Mouse (Mus musculus): ENCODE measurements at regions not wholly inside any gene's neighbourhood (a gene's known extent, or its start where the extent isn't known, plus 50 kb on each side); places are given as distances from the start of the nearest gene placed in this dataset.
"Not testable (repeated sequence)": the region's sequence is repeated elsewhere in the genome, so short reads cannot be mapped to it uniquely, and the experiment has no call there.

DNA sequence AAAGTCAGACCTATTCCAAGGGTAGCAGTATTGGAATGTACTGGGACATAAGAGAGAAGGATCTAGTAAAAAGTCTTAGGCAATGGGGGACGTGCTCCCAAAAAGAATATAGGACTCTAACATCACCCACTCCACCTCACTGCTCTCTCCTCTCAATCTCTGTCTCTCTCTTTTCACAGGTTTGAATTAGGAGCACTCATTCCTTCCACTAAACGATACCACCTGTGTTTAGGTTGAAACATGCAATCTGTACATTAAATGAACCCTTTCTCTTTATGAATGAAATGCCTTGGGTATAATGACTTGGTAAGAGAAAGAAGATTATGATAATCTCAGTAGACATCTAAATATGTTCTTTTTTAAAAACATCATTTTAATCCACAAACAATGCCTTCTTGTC lies 129.4 kb downstream of the Zpld1 start:
- no peak for DNase-seq (ENCODE audit: extremely low spot score in 1 of 2, low spot score in 1 of 2)

- no peak for DNase-seq (ENCODE audit: extremely low spot score in 1 of 2, low spot score in 1 of 2)
These were observed 131.5 kb downstream of the Zpld1 start for GRCm38 (mm10) chr16:55166181-55166848.

GRCm38 (mm10) chr16:55162926-55163325 lies 134.9 kb downstream of the Zpld1 start:
- DNase-seq (ENCODE audit: extremely low spot score in 1 of 2, low spot score in 1 of 2), result no peak

GRCm38 (mm10) chr16:55151726-55152125 lies 146.1 kb downstream of the Zpld1 start:
- peak in 1 of 2 experiments; percentile 68 for DNase-seq (ENCODE audit: extremely low spot score in 1 of 2, low spot score in 1 of 2)

DNA sequence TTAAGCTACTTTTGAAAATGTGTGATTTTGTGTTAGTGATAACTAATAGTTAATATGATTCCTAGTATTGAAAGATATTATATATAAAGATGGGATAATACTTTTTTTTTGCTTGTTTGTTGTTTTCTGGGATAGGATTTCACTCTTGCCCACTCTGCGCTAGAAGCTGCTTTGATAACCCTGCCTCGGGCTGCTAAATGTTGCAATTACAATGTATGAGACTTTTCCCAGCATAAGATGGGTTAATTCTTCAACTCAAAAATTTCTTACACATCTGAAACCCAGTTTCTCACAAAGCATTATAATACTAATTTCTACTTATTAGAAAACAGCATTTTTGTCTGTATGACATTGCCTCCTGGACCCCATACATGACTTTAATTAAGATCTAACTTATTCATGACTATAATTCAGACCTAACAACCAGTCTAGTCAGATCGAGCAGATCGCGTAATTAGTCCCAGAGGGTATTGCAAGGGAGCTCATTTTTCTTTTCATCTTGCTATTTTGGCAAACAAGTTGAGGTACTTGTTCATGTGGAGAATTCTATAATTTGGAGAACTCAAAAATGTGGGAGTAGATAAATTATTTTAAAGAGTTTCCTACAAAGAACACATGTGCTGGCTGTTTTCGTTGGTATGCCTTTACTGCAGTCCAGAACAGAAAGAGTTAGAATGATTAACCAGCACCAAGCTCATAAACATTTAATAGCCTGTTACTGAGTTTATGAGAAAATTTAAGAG lies 155.2 kb downstream of the Zpld1 start:
- no peak for DNase-seq (ENCODE audit: extremely low spot score in 1 of 2, low spot score in 1 of 2)

DNA sequence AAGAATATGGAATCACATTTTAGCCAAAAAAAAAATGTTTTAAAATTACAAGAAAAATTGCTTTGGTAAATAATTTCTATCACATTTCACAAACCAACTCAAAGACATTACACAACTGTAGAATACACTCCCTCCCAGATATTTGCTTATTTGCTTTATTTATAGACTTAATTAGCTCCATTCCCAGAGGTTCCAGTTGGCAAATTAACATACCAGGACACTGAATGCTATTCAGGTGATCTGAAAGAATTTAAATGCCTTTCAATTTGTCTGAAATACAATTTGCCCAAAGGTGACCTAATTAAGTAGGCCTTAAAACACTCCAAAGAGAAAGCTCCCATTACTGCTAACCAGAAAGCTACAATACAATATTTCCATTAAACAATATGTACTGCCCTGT lies 162.8 kb downstream of the Zpld1 start:
- no peak for DNase-seq (ENCODE audit: extremely low spot score in 1 of 2, low spot score in 1 of 2)

DNA sequence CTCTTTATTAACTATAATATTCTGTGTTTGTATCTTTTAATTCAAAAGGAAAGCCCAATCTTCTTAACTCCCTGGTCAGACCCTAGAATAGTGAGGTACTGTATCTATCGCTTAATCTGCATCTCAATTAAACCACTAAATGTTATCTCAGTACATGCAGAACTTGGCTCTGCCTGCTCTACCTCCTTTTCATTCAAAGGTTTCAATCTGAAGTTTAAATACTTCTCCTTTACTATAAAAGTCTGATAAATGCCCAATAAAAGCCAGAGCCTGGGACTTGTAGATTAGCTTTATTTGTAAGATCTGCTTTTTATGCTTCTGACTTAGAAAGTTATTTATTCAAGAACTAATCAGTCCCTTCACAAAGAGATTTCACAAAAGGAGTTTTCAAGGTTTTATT lies 200.1 kb downstream of the Zpld1 start:
- no peak for DNase-seq (ENCODE audit: extremely low spot score in 1 of 2, low spot score in 1 of 2)

GRCm38 (mm10) chr16:55087461-55087860 lies 210.3 kb downstream of the Zpld1 start:
- no peak for DNase-seq (ENCODE audit: extremely low spot score in 1 of 2, low spot score in 1 of 2)

DNA sequence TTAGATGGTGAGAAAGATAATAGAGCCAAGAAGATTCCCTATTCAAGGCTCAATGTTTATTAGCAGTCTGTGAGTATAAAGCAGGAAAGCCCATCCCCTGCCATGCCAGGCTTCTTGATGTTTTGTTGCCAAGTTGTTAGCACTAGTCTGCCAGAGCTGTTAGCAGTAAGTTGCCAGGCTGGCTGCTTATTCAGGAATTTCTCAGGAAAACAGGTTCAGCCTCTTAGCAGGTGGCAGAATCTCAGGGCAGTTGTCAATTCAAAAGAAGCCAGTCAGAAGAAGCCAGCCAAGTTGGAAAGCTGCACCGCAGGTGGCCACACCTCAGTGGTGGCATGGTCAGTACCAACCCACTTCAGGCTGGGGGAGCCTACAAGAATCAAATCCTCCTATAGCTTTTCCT lies 221.6 kb downstream of the Zpld1 start:
- no peak for DNase-seq (ENCODE audit: extremely low spot score in 1 of 2, low spot score in 1 of 2)

- DNase-seq (ENCODE audit: extremely low spot score in 1 of 2, low spot score in 1 of 2), result peak; percentile 25 to 61
These were observed 258.0 kb downstream of the Zpld1 start for GRCm38 (mm10) chr16:55039777-55040176.

- DNase-seq (ENCODE audit: extremely low spot score in 1 of 2, low spot score in 1 of 2), result peak; percentile 52 to 66
These were observed 296.0 kb downstream of the Zpld1 start for GRCm38 (mm10) chr16:55001661-55002289.

DNA sequence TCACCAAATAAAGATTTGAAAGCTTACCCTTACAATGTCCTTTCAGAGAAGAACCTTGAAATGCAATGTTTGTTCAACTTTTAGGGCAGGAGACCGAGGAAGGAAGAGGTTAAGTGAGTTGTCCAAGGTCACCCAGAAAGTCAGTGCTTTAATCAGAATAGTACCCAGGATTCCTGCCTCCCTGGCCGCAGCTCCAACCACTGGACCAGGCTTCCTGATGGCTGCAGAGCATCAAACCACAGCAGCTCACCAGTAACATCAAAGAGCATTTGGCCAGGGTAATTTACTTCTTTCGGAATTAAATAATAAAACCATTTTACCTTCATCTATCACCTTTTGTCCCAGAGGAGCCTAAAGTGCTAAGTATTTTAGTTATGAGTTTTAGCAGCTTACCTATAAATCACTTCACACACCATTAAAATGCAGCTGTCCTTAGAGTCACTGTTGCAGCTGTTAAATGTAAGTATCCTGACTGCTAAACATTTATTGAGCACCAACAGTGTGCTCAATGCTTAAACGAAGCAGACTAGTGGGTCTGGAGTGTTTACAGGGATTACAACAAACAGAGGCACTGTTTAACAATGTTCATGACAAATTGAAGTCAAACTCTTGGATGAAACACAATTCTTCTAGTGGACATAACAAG lies 306.1 kb downstream of the Zpld1 start:
- DNase-seq (ENCODE audit: extremely low spot score in 1 of 2, low spot score in 1 of 2), result no peak

DNA sequence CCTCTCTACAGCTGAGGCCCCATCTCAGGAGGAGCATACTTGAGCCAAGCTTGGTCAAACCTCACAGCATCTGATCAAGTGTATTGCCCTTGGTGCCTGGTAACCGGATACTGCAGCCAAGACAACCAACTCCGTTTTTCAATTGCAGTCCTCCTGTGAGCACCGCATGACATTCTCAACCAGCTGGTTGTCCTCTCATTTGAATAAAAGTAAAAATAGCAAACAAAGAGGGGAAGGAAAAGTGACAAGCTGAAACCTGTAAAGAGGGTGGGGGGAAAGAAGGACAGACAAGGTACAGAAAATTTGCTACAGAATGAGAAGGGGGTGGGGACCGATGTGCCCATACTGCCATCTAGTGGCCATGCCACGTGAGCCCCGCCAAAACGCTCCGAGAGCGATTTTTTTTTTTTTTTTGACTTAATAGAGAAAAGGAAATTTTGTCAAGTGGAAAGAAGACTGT lies 314.0 kb downstream of the Zpld1 start:
- DNase-seq (ENCODE audit: extremely low spot score in 1 of 2, low spot score in 1 of 2), result peak; percentile 35 to 82

DNA sequence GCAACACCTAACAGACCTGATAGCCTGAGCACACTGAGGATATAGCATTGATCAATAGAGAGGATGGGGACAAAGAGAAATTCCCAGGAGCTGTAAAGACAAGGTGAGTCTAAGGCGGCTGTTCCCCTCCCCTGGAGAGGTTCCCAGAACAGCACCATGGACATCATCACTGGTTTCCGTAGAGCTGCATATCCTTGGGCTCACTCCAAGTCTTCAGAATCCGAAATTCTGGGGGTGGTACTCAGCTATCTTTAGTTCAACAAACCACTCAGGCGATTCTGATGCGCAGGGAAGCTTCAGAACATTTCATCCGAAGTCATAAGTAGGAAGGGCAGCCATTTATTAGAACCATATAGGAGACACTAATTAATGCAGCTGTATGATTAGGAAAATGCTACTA lies 327.4 kb downstream of the Zpld1 start:
- peak; percentile 58 to 75 for DNase-seq (ENCODE audit: extremely low spot score in 1 of 2, low spot score in 1 of 2)

DNA sequence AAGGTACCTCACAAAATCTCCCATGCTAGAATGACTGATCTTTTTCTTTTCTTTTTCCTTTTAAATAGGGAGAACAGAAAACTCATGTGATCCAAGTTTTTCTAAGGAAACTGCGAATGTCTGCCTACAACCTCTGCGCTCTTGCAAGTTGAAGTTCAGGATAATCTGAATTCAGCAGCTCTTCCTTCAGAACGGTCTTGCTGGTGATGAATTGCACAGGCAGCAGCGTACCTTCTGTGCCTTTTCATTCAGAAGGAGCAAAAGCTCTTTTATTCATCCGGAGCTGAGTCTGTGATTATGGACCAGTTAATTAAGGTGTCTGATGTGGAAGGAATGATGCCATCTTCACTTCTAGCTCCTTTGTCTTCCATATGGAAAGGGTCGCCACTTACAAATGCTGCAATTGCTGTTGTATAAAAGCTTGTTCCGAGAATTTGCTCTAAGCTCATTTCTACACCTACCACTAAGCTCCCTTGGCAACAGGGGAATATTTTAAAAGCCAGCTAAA lies 353.9 kb downstream of the Zpld1 start:
- DNase-seq (ENCODE audit: extremely low spot score in 1 of 2, low spot score in 1 of 2), result peak in 1 of 2 experiments; percentile 27

DNA sequence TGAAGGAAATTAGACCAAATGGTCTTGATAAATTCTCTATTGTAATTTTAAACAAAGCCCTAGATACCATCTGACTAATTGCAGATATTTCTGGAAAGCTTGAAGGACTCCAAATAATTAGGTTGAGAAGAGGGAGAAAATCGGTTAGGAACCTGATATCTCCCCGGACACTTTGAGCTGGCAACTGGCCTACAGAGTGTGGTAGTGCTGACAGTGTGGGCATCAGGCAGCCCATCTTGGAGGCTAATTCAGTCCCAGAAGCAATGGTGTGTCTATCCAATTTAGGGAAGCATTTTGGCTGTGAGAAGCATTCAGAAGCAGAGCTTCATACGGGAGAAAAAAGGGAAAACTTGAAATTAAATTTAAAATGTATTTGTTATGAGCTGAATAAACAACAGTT lies 369.5 kb downstream of the Zpld1 start:
- no peak for DNase-seq (ENCODE audit: extremely low spot score in 1 of 2, low spot score in 1 of 2)

GRCm38 (mm10) chr16:54902911-54903310 lies 394.9 kb downstream of the Zpld1 start:
- no peak for DNase-seq (ENCODE audit: extremely low spot score in 1 of 2, low spot score in 1 of 2)

- no peak for DNase-seq (ENCODE audit: extremely low spot score in 1 of 2, low spot score in 1 of 2)
These were observed 396.3 kb downstream of the Zpld1 start for GRCm38 (mm10) chr16:54901461-54901860.

- peak in 1 of 2 experiments; percentile 10 for DNase-seq (ENCODE audit: extremely low spot score in 1 of 2, low spot score in 1 of 2)
These were observed 403.1 kb downstream of the Zpld1 start for GRCm38 (mm10) chr16:54894661-54895060.

DNA sequence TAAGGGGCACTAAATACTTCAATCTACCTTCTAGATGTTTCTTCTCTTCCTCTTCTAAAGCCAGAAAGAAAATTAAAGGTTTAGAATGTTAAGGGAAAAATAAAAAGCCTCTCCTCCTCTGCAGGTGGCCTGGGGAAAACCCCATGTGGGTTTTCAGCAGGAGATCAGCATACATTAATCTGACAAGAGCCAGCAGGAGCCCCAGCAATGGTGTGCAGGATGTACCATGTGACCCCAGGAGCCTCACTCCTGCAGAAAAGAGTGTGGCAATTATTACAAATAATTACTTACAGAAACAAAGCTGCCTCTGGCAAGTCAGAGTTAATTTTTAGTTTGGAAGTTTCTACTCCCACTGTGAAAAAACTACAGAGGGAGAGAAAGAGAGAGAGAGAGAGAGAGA lies 440.4 kb downstream of the Zpld1 start:
- DNase-seq (ENCODE audit: extremely low spot score in 1 of 2, low spot score in 1 of 2), result no peak

- DNase-seq (ENCODE audit: extremely low spot score in 1 of 2, low spot score in 1 of 2), result not testable (repeated sequence)
These were observed 454.8 kb downstream of the Zpld1 start for GRCm38 (mm10) chr16:54842996-54843395.

All from frontal cortex, adult 2 months (tissue).